Mouse (Mus musculus) lung, embryonic 15.5 days (tissue): ENCODE measurements at regions not wholly inside any gene's neighbourhood (a gene's known extent, or its start where the extent isn't known, plus 50 kb on each side); places are given as distances from the start of the nearest gene placed in this dataset.
A peak's percentile ranks its signal among the peaks of the same experiment; 100 is the strongest.

Experiments
- ATAC-seq: fragments of 200-750 bp; cut with Nextera tagmentation; 2 replicates; pipeline ENCODE4 v1.8.0; 2017; ENCODE audit warnings: moderate number of reproducible peaks, borderline replicate concordance; ENCODE audit not compliant: low FRiP score, low TSS enrichment; ENCODE audit errors: extremely low read depth
- H3K27ac ChIP-seq: fragments of 300-500 bp; sonication (generic); 2 replicates; pipeline ENCODE4 v1.5.1; 2015; ENCODE audit warnings: moderate library complexity, mild to moderate bottlenecking, inconsistent platforms
- H3K27me3 ChIP-seq: fragments of 300-500 bp; sonication (generic); 2 replicates; pipeline ENCODE4 v1.6.1; 2015; ENCODE audit warnings: inconsistent platforms
- H3K36me3 ChIP-seq: fragments of 300-500 bp; sonication (generic); 2 replicates; pipeline ENCODE4 v1.6.1; 2015; ENCODE audit warnings: inconsistent platforms
- H3K4me1 ChIP-seq: fragments of 300-500 bp; sonication (generic); 2 replicates; pipeline ENCODE4 v1.6.1; 2015; ENCODE audit warnings: inconsistent platforms
- H3K4me2 ChIP-seq: fragments of 300-500 bp; sonication (generic); 2 replicates; pipeline ENCODE4 v1.6.1; 2015; ENCODE audit warnings: inconsistent platforms, mild to moderate bottlenecking, moderate library complexity
- H3K4me3 ChIP-seq: fragments of 300-500 bp; sonication (generic); 2 replicates; pipeline ENCODE4 v1.5.1; 2015; ENCODE audit warnings: mild to moderate bottlenecking, inconsistent platforms
- H3K9ac ChIP-seq: fragments of 300-500 bp; sonication (generic); 2 replicates; pipeline ENCODE4 v1.6.1; 2015; ENCODE audit warnings: inconsistent platforms
- H3K9me3 ChIP-seq: fragments of 300-500 bp; sonication (generic); 2 replicates; pipeline ENCODE4 v1.6.1; 2016; ENCODE audit warnings: inconsistent platforms
- WGBS: fragments of 180-500 bp; shearing (Covaris S2); methylation state at CpG from one replicate; pipeline ENCODE4 v1.1.7; 2015; 5-methylcytosine and 5-hydroxymethylcytosine counted together

DNA sequence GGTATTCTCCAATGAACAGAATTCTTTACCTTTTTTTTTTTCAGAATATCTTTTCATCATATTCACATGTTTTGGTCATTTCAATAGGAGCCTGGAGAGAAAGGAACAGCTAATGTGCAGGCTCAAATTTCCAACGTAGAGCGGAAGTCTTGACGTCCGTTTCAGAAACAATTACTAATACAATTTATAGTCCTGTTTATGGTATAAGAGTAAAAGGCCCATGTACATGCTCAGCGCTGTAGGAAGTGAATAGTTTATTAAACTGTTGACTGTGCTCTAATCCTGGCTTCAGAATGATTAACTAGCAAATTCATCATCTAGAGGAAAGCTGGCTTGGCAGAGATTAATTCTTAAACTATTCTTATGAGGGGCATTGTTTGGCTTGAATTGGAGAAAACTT is 142.1 kb downstream of the Pik3r1 start:
- H3K27ac ChIP-seq, result no peak overlapping the region
- ATAC-seq, result no peak

DNA sequence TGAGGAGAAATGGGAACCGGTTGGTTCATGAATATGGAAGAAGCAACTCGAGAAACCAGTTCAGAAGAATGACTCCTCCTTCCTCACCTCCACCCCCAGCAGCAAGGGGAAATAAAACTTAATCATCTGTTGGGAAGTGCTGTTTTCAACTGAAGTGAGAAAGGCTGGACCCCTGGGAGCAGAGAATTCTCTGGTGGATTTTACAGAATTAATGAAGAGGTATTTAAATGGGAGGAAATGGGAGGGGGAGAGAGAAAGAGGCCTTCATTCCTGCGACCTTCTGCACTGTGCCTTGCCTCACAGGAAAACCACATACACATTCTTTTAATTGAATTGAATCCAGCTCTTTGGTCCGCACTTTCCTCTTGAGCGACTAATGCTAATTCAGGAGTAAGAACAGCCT is 143.8 kb downstream of the Pik3r1 start:
- Histone ChIP-seq H3K36me3 (no peaks in the 10 kb centered on the region), H3K27ac (no peak overlapping the region)
- WGBS, result 37% methylated on average over 5 of the region's 5 CpGs

More for the DNA sequence above, 142.1 kb downstream of the Pik3r1 start:
- H3K27me3 ChIP-seq, result no peaks in the 10 kb centered on the region
- no peaks in the 10 kb centered on the region for H3K9me3 ChIP-seq
- no peaks in the 10 kb centered on the region for H3K4me1 ChIP-seq
- H3K36me3 ChIP-seq, result no peaks in the 10 kb centered on the region
- H3K9ac ChIP-seq, result no peak overlapping the region
- no peak overlapping the region for H3K4me2 ChIP-seq
- H3K4me3 ChIP-seq, result no peak overlapping the region
- WGBS, result 54% methylated on average over 5 of the region's 5 CpGs

DNA sequence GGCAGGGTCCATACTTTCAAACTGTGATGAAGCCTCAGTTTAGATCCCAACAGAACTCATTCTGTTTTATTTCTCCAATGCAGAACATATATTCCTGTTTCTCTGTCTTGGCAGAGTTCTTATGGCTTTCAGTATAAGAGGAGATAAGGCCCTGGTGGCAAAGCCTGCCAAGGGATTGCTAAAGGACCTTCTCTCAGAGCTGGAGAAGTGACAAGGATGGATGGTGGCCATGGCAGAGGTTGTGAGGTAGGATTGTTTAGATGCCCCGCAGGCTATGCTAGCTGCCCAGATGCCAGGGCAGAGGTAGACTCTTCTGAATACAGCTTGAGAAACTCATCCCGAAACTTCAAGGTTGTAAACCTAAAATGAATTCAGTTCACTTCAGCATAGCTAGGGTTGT is 145.4 kb downstream of the Pik3r1 start:
- 94% methylated on average over 2 of the region's 2 CpGs for WGBS
- Histone ChIP-seq H3K9ac (no peak overlapping the region), H3K27me3 (no peaks in the 10 kb centered on the region), H3K27ac (no peak overlapping the region), H3K4me3 (no peak overlapping the region), H3K36me3 (no peaks in the 10 kb centered on the region), H3K4me1 (no peaks in the 10 kb centered on the region), H3K4me2 (no peak overlapping the region), H3K9me3 (no peaks in the 10 kb centered on the region)
- no peak for ATAC-seq

More for the DNA sequence above, 143.8 kb downstream of the Pik3r1 start:
- no peak overlapping the region for H3K4me3 ChIP-seq
- no peaks in the 10 kb centered on the region for H3K9me3 ChIP-seq
- no peaks in the 10 kb centered on the region for H3K27me3 ChIP-seq
- H3K9ac ChIP-seq, result no peak overlapping the region
- H3K4me1 ChIP-seq, result no peaks in the 10 kb centered on the region
- no peak overlapping the region for H3K4me2 ChIP-seq
- no peak for ATAC-seq

DNA sequence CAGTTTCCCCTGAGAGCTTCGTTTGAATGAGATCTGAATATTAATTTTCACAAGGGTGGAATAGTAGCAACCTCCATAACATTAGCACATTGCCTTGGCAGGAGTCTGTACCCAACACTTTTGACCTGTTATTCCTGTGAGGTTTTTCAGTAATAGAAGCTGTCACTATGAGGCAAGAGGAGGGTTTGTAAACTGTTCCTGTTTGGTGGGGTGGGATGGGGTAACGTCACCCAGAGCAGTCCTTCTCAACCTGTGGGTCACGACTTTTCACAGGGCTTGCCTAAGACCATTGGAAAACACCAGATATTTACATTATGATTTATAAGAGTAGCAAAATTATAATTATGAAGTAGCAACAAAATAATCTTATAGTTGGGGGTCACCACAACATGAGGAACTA is 147.4 kb downstream of the Pik3r1 start:
- Histone ChIP-seq H3K4me2 (no peak overlapping the region), H3K9me3 (no peaks in the 10 kb centered on the region), H3K9ac (no peak overlapping the region), H3K27ac (no peak overlapping the region), H3K4me1 (no peaks in the 10 kb centered on the region), H3K4me3 (no peak overlapping the region), H3K27me3 (no peaks in the 10 kb centered on the region), H3K36me3 (no peaks in the 10 kb centered on the region)
- WGBS, result 74% methylated on average over 3 of the region's 3 CpGs
- ATAC-seq, result no peak

DNA sequence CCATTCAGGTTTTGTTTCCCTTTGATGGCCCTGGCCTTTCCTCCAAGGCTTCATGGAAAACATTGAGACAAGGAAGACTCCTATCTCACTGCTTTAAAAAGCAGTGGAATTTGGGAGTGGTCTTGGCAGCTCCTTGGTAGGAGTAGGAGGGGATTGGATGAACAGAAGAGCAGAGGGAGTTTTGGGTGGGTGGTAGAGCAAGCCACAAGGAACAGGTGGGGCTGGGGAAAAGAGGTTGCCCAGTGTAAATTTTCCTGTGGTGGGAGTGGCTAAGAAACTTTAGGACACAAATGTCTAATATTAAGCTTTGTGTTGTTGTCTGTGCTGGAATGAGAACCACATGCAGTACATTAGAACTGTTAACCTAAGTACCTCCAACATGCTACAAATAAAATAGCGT is 148.9 kb downstream of the Pik3r1 start:
- Histone ChIP-seq H3K4me3 (no peak overlapping the region), H3K36me3 (no peaks in the 10 kb centered on the region), H3K27me3 (no peaks in the 10 kb centered on the region), H3K27ac (no peak overlapping the region), H3K4me1 (no peaks in the 10 kb centered on the region), H3K9me3 (no peaks in the 10 kb centered on the region), H3K4me2 (no peak overlapping the region), H3K9ac (no peak overlapping the region)
- ATAC-seq, result no peak
- 87% methylated on average over 1 of the region's 1 CpGs for WGBS

DNA sequence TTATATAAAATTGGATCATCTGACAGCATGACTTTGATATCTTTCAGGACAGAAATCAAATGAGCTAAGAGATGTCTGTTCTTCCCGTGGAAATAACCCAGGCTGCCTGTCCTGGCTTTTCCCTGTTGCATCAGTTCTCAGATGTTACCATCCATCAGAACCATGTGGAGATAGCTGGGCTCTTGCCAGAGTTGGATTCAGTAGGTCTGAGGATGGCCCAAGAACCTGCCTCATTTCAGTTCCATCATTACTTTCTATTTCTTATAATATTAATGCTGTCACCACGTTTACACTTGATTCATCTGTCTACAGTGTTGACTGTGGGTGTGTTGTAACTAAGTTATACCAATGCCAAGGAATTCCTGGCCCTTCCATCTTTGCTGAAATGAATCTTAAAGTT is 155.2 kb downstream of the Pik3r1 start:
- H3K4me3 ChIP-seq, result no peak overlapping the region
- H3K4me2 ChIP-seq, result no peak overlapping the region
- no peaks in the 10 kb centered on the region for H3K27me3 ChIP-seq
- no peaks in the 10 kb centered on the region for H3K36me3 ChIP-seq
- no peak overlapping the region for H3K27ac ChIP-seq
- H3K9me3 ChIP-seq, result no peaks in the 10 kb centered on the region
- H3K4me1 ChIP-seq, result no peaks in the 10 kb centered on the region
- H3K9ac ChIP-seq, result no peak overlapping the region
- WGBS, result 58% methylated on average over 2 of the region's 2 CpGs
- ATAC-seq, result no peak

DNA sequence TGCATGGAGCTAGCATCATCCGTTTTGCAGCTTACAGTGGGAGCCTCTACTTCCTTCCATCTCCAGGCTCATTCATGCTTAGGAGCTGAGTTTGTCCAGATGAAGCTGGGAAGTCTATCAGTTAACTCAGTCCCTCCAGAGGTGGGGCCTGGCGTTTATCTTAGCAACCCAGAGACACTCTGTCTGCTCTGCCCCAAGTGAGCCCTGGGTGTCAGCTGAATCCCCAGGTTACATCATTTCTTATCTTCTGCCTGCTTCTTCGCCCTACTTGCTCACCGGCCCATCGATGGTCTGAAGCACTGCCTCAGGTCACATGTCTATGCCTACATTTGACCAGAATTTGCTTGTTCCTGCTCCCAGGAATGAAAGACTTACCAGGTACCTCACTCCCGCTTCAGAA is 156.3 kb downstream of the Pik3r1 start:
- no peaks in the 10 kb centered on the region for H3K9me3 ChIP-seq
- ATAC-seq, result peak; percentile 65; the same call in 1 of the 2 replicates
- H3K9ac ChIP-seq, result no peak overlapping the region
- no peak overlapping the region for H3K4me2 ChIP-seq
- WGBS, result 89% methylated on average over 6 of the region's 6 CpGs
- no peaks in the 10 kb centered on the region for H3K36me3 ChIP-seq
- no peaks in the 10 kb centered on the region for H3K4me1 ChIP-seq
- H3K27me3 ChIP-seq, result no peaks in the 10 kb centered on the region
- H3K27ac ChIP-seq, result no peak overlapping the region
- H3K4me3 ChIP-seq, result no peak overlapping the region

DNA sequence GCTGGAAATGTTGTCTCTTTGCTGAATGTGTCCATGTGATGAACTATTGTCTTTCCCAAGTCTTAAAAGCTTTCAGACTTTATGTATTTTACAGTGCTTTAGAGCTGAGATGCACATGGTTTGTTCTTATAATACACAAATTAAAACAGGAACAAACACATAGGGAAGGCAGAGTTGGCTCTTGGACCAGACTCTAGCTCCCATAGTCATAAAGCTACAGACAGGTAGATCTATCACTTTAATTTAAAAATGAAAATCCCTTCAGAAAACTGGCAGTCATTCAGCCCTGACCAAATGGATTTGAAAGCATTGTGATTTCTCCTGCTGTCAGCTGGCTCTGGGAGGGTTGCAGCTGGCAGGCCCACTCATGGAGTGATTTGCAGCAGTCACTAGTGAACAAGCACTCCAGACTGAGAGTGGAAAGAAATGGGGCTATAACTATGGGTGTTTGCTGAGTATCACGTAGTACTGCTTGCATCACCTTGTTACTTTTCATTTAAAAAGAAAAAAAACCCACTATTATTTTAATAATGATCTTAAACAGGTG is 161.8 kb downstream of the Pik3r1 start:
- ATAC-seq, result no peak
- no peak overlapping the region for H3K4me3 ChIP-seq
- no peaks in the 10 kb centered on the region for H3K36me3 ChIP-seq
- H3K27ac ChIP-seq, result no peak overlapping the region
- no peak overlapping the region for H3K9ac ChIP-seq
- H3K27me3 ChIP-seq, result no peaks in the 10 kb centered on the region
- 60% methylated on average over 1 of the region's 1 CpGs for WGBS
- H3K9me3 ChIP-seq, result no peaks in the 10 kb centered on the region
- no peak overlapping the region for H3K4me2 ChIP-seq
- no peaks in the 10 kb centered on the region for H3K4me1 ChIP-seq

DNA sequence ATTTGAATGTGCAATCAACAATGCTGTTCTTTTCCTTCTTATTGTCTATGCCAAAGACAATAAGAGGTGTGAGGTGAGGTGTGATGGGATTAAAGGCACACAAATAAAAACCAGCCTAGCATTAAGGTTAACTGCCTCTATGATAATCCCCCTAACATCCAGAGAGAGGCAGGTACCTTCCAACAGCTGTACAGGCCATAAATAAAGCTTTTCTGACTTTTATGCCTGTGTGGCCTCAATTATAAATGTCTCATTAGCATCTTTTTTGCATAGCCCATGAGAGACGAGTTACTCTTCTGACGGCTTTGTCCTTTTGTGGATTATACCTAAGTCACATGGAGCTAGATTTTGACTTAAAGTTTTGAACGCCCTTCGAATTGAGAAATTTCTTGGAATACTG is 162.3 kb downstream of the Pik3r1 start:
- Histone ChIP-seq H3K27me3 (no peaks in the 10 kb centered on the region), H3K9me3 (no peaks in the 10 kb centered on the region), H3K4me3 (no peak overlapping the region), H3K4me1 (no peaks in the 10 kb centered on the region), H3K36me3 (no peaks in the 10 kb centered on the region), H3K9ac (no peak overlapping the region), H3K27ac (no peak overlapping the region), H3K4me2 (no peak overlapping the region)
- ATAC-seq, result no peak
- 79% methylated on average over 4 of the region's 4 CpGs for WGBS

DNA sequence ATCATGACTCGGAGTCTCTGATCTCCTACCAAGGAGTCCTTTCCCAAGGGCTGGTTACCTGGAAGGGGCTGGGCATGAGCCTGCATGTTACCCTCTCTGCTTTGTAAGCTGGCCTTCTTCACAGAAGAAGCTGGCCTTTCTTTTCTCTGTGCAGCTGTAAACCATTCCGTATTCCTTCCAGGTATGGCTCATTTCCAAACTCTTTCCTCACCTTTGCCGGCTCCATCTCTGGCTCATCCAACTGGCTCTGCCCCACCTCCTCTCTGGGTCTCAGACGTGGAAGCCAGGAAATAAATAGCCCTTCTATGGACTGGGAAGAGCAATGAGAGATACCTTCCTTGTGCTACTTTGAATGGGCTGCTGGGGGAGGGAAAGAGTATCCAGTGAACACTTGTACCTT is 163.0 kb downstream of the Pik3r1 start:
- Histone ChIP-seq H3K9me3 (no peaks in the 10 kb centered on the region), H3K9ac (no peak overlapping the region), H3K4me1 (no peaks in the 10 kb centered on the region), H3K4me3 (no peak overlapping the region), H3K36me3 (no peaks in the 10 kb centered on the region), H3K4me2 (no peak overlapping the region), H3K27ac (no peak overlapping the region), H3K27me3 (no peaks in the 10 kb centered on the region)
- no peak for ATAC-seq
- WGBS, result 72% methylated on average over 4 of the region's 4 CpGs

DNA sequence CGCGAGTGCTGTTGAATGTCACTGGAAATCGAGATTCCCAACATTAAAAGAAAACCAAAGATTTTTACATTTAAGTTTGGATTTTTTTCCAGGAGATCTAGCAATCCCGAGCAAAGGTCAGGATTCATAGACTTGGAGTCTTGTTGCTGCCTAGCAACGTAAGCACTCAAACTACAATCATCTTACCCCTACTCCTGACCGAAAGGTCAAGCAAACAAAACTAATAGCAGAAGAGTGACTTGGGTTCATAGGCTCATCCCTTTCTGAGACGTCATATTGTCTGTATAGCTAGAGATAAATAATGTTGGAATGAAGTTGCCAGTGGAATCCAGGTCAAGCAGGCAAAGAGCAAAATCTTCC is 169.9 kb downstream of the Pik3r1 start:
- Histone ChIP-seq H3K27ac (no peak overlapping the region), H3K9ac (no peak overlapping the region), H3K4me3 (no peak overlapping the region), H3K27me3 (no peaks in the 10 kb centered on the region), H3K4me1 (no peaks in the 10 kb centered on the region), H3K9me3 (no peaks in the 10 kb centered on the region), H3K36me3 (no peaks in the 10 kb centered on the region), H3K4me2 (no peak overlapping the region)
- no peak for ATAC-seq
- 67% methylated on average over 7 of the region's 7 CpGs for WGBS

DNA sequence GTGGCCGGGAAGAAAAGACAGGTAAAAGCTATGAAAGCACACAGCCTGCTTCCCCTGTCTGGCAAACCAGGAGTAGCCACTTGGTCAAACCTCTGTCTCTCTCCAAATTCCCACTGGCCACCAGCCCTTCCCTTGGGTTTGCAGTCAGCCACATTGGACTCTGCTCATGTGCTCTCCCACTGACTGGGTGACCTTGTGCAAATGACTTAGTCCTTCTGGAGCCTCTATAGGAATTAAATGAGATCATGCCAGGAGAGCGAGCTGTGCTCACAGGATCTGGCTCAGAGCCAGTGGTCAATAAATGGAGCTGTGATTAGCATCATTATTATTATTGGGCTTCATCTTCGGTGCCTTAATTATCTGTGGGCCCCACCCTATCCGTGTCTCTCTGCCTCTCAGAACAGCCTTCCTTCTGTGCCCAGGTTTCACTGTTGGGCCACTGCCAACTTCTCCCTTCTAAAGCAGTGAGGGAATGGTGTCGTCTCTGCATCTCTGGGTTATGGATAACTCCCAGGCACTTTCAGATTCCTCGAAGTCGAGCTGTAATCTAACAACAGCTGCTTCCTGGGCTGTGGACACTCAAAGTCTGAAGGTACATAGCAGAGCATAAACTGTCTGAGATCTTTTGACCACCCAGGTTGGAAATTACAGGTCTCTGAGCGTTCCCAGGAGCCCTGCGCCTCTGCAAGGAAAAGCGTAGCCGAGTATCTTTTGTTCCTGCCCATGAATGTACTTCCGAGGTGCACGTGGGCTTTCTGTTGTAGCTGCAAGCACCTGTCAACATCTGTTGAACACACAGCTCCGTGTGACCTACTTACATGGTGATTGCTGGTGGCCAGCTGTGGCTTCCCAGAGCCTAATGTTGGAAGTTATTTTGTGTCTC is 170.5 kb downstream of the Pik3r1 start:
- no peak overlapping the region for H3K4me3 ChIP-seq
- no peak overlapping the region for H3K4me2 ChIP-seq
- no peak overlapping the region for H3K27ac ChIP-seq
- no peaks in the 10 kb centered on the region for H3K36me3 ChIP-seq
- no peak for ATAC-seq
- H3K27me3 ChIP-seq, result no peaks in the 10 kb centered on the region
- no peak overlapping the region for H3K9ac ChIP-seq
- H3K4me1 ChIP-seq, result no peaks in the 10 kb centered on the region
- no peaks in the 10 kb centered on the region for H3K9me3 ChIP-seq
- WGBS, result 47% methylated on average over 14 of the region's 14 CpGs
